Mouse (Mus musculus) lung, adult 10 weeks (tissue): ENCODE measurements around the gene 5031439G07Rik. TPM values are rescaled to one million over a fixed set of nuclear protein-coding genes. Genes with fewer than 3 reads are reported as not detected.

Source experiments
- polyA plus RNA-seq: library from polyadenylated mRNA; stranded (reverse); fragments of 350-450 nt; fragmentation: Illumina TruSeq; extraction: RNeasy Lipid Tissue Mini Kit (QIAGEN cat#74804); gene quantifications from one replicate; pipeline ENCODE4 v1.2.3, GENCODE M21; 2014; ENCODE audit warnings: low read depth, low replicate concordance; ENCODE audit not compliant: insufficient read depth

Gene 5031439G07Rik
- 10.9 TPM for polyA plus RNA-seq

GRCm38 (mm10) chr15:84987874-84988825 is at the start of gene 5031439G07Rik:
Gene 5031439G07Rik, minus strand, starts transcription at chr15:84988551.

GRCm38 (mm10) chr15:85028648-85029047 is 40.3 kb upstream of the 5031439G07Rik start, which contains the start of gene Fam118a:
Gene Fam118a, plus strand, starts transcription at chr15:85028948.

GRCm38 (mm10) chr15:85016951-85017664 is 28.8 kb upstream of the 5031439G07Rik start, which contains the start of gene Upk3a:
Gene Upk3a, plus strand, starts transcription at chr15:85017141.

GRCm38 (mm10) chr15:84922884-84923507 is 65.4 kb downstream of the 5031439G07Rik start, which contains the start of gene Nup50:
Gene Nup50, plus strand, starts transcription at chr15:84923411.

GRCm38 (mm10) chr15:84919938-84920337 is 68.4 kb downstream of the 5031439G07Rik start, which contains the start of gene Gm29666:
Gene Gm29666, minus strand, starts transcription at chr15:84920038.

Other genes starting within 250 kb of the 5031439G07Rik start
- gene Phf21b, start 132.5 kb downstream of the 5031439G07Rik start, polyA plus RNA-seq, result 0.39 TPM
- 0.06 TPM for gene Gm29666, start 68.5 kb downstream of the 5031439G07Rik start, polyA plus RNA-seq
- 9.8 TPM for gene Nup50, start 65.1 kb downstream of the 5031439G07Rik start, polyA plus RNA-seq
- gene Upk3a, start 28.6 kb upstream of the 5031439G07Rik start, polyA plus RNA-seq, result 0.82 TPM
- 10.1 TPM for gene Fam118a, start 40.4 kb upstream of the 5031439G07Rik start, polyA plus RNA-seq
- gene Smc1b, start 143.4 kb upstream of the 5031439G07Rik start, polyA plus RNA-seq, result not detected
- gene Ribc2, start 143.5 kb upstream of the 5031439G07Rik start, polyA plus RNA-seq, result 0.41 TPM
- 37.3 TPM for gene Fbln1, start 217.4 kb upstream of the 5031439G07Rik start, polyA plus RNA-seq